Mouse (Mus musculus): ENCODE measurements at regions not wholly inside any gene's neighbourhood (a gene's known extent, or its start where the extent isn't known, plus 50 kb on each side); places are given as distances from the start of the nearest gene placed in this dataset.
A peak's percentile ranks its signal among the peaks of the same experiment; 100 is the strongest.

DNA sequence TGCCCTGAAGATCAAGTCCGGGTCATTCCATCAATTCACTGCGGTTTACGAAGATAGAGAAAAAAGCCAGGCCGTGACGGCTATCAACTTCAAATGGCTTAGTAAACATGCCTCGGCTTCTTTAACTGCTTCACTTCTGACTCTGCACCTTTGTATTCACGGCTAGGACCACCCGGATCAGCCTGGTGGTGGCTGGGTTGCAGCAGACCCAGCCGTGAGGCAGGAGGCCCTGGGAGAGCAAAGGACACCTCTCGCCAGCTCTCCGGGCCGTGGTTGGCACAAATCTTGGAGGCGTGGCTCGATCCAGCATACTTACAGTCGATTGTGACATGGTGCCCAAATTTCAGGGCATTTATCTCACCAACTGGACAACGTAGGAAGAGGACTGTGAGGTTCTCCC is 187.5 kb downstream of the Gpat3 start:
- Histone ChIP-seq H3K4me3 (ENCODE audit: insufficient read depth, low read length) (no peak overlapping the region), H3K4me1 (ENCODE audit: control insufficient read depth, insufficient read depth, low read length) (no peaks in the 10 kb centered on the region), H3K27ac (ENCODE audit: insufficient read depth, low read length) (no peak overlapping the region)
- TF ChIP-seq CTCF (IDR thresholded peaks at IDR 0.05; ENCODE audit: extremely low read depth, insufficient read depth, low read length) (no peak), POLR2A (IDR thresholded peaks at IDR 0.05; ENCODE audit: extremely low read depth, insufficient read depth, low read length) (no peak)

DNA sequence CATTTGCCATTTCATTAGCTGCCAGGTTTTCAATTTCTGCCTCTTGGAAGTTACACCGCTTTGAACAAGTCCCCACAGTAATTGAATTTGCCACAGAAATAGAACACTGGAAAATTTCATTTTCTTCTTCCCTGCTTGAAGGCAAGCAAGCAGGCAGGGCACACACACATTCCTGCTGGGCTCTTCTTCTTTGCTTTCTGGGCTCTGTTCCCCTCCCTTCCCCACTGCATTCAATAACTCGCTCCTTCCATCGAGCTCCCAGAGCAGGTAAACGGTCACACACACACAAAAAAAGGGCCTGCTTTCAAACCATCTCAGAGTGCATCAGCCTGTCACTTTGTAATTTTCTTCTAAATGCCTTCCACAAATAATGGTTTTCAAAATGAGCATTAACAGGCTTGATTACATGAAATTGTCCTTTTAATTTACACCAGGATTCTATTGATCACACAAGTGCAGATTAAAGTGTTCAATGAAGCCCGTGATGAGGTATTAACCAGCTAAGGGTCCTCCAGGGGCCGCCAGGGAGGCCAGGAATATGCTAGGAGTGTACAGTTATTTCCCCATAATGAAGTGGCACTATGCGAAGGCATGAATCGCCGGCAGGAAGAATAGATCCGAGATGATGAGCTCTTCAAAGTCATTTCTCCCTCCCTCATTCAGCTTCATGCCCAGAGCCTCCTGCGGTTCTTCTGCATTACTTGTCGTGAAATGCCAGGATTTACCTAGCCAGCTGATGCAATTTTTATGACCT is 186.8 kb downstream of the Gpat3 start:
- TF ChIP-seq CTCF (IDR thresholded peaks at IDR 0.05; ENCODE audit: extremely low read depth, insufficient read depth, low read length) (no peak), POLR2A (IDR thresholded peaks at IDR 0.05; ENCODE audit: extremely low read depth, insufficient read depth, low read length) (no peak)
- Histone ChIP-seq H3K4me3 (ENCODE audit: insufficient read depth, low read length) (no peak overlapping the region), H3K27ac (ENCODE audit: insufficient read depth, low read length) (no peak overlapping the region), H3K4me1 (ENCODE audit: control insufficient read depth, insufficient read depth, low read length) (no peaks in the 10 kb centered on the region)

DNA sequence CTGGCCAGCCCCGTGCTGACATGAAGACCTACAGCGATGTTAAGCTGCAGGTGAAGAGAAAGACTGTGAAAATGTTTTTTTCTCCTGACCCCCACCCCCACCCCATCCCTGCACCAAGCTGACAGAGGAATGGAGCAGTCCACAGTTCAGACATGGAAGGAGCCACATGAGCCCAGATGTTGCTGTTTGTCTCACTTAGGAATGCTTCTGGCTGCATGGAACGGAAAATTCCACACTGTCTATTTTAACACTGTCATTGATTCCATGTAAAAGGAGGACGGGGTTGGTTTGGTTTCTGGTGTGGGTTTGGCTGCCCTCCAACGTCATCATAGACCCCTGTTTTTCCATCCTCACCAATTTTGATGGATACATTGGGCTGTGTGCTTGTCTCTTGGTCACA is 179.3 kb downstream of the Gpat3 start:
- no peak overlapping the region for H3K4me3 ChIP-seq (ENCODE audit: insufficient read depth, low read length)
- no peaks in the 10 kb centered on the region for H3K4me1 ChIP-seq (ENCODE audit: control insufficient read depth, insufficient read depth, low read length)
- no peak overlapping the region for H3K27ac ChIP-seq (ENCODE audit: insufficient read depth, low read length)
- TF ChIP-seq POLR2A (IDR thresholded peaks at IDR 0.05; ENCODE audit: extremely low read depth, insufficient read depth, low read length): no peak
- no peak for TF ChIP-seq CTCF (IDR thresholded peaks at IDR 0.05; ENCODE audit: extremely low read depth, insufficient read depth, low read length)

DNA sequence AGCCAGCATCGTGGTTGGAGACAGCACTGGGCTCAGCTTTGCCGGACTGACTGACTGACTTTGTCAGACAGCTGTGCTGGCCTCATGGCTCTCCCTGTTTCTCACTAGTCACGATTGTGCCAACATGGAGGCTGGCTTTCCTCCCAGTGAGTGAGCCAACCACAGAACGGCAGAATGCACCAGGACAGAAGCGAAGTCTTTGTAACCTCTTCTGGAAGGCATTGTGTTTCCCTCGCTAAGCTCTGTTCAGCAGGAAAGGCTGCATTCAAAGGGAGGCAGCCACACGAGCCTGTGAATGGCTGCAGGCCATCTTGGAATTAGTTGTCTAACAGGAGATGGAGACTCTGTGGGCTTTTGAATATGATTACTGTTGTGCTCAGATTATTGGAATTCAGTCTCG is 178.3 kb downstream of the Gpat3 start:
- Histone ChIP-seq H3K27ac (ENCODE audit: insufficient read depth, low read length) (no peak overlapping the region), H3K4me3 (ENCODE audit: insufficient read depth, low read length) (no peak overlapping the region), H3K4me1 (ENCODE audit: control insufficient read depth, insufficient read depth, low read length) (no peaks in the 10 kb centered on the region)
- TF ChIP-seq POLR2A (IDR thresholded peaks at IDR 0.05; ENCODE audit: extremely low read depth, insufficient read depth, low read length): no peak

DNA sequence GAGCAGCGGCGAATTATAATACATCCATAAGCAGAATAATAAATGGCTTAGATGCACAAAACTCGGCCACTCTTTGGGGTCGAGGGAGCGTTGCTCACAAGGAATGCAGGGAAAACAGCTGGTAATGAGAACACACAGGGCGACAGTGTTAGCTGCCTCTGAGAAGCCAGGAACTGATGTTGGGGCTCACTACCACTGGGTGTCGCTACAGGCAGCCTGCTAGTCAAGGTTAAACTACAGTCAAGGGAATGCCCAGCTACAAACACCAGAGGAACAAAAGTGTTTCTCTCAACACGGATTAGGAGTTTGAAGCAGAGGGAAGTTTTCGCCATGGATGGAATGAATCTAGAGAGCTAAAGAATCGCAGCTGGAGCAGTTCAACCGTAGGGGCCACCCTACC is 175.3 kb downstream of the Gpat3 start:
- H3K4me3 ChIP-seq (ENCODE audit: insufficient read depth, low read length): no peak overlapping the region
- no peak overlapping the region for H3K27ac ChIP-seq (ENCODE audit: insufficient read depth, low read length)
- no peaks in the 10 kb centered on the region for H3K4me1 ChIP-seq (ENCODE audit: control insufficient read depth, insufficient read depth, low read length)
- TF ChIP-seq POLR2A (IDR thresholded peaks at IDR 0.05; ENCODE audit: extremely low read depth, insufficient read depth, low read length) (no peak), CTCF (IDR thresholded peaks at IDR 0.05; ENCODE audit: extremely low read depth, insufficient read depth, low read length) (peak; percentile 94)

DNA sequence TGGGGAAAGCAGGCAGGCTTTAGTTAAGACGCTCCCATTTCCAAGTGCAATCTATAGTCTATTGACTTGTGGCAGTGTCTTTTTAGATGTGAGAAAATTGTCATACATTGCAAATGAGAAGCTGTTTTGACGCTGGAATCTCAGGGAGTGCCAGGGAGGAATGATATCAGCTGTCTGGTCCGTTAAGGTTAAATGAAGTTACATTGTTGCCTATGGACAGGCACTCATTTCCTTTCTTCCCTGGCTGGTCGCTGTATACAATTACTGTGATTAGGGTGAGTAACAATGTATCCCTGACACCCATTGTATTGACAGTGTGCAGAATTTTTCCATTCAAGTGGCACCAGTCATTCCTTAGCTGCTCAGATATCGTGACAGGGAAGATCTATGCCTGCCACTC is 168.3 kb downstream of the Gpat3 start:
- H3K4me1 ChIP-seq (ENCODE audit: control insufficient read depth, insufficient read depth, low read length): no peaks in the 10 kb centered on the region
- TF ChIP-seq CTCF (IDR thresholded peaks at IDR 0.05; ENCODE audit: extremely low read depth, insufficient read depth, low read length) (no peak), POLR2A (IDR thresholded peaks at IDR 0.05; ENCODE audit: extremely low read depth, insufficient read depth, low read length) (no peak)
- no peak overlapping the region for H3K4me3 ChIP-seq (ENCODE audit: insufficient read depth, low read length)
- H3K27ac ChIP-seq (ENCODE audit: insufficient read depth, low read length): no peak overlapping the region

DNA sequence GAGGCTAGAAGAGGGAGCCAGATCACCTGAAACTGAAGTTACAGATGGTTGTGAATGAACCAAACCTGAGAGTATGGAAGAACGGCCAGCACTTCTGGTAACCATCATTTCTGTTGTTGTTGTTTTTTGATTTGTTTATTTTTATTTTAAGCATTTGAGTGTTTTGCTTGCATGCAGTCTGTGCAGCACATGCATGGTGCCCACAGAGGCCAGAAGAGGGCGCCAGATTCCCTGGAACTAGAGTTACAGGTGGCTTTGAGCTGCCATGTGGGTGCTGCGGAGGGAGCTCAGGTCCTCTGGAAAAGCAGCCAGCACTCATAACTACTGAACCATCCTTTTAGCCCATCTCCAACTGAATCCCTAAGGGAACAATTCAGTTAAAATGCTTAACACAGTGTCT is 159.7 kb downstream of the Gpat3 start:
- no peak overlapping the region for H3K27ac ChIP-seq (ENCODE audit: insufficient read depth, low read length)
- H3K4me3 ChIP-seq (ENCODE audit: insufficient read depth, low read length): no peak overlapping the region
- no peaks in the 10 kb centered on the region for H3K4me1 ChIP-seq (ENCODE audit: control insufficient read depth, insufficient read depth, low read length)
- TF ChIP-seq POLR2A (IDR thresholded peaks at IDR 0.05; ENCODE audit: extremely low read depth, insufficient read depth, low read length) (no peak), CTCF (IDR thresholded peaks at IDR 0.05; ENCODE audit: extremely low read depth, insufficient read depth, low read length) (no peak)

DNA sequence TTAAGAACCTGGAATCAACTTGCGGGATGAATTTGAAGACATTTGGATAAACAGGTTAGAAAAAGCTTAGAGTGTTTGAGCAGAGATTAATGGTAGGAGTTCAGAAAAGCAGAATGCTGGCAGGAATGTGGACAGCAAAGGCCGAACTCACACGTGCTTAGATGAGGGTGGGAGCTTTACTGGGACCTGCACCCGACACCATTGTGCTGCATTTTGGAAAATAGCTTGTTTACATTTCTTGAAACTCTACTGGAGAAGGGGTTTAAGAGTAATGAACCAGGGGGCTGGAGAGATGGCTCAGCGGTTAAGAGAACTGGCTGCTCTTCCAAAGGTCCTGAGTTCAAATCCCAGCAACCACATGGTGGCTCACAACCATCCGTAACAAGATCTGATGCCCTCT is 154.9 kb downstream of the Gpat3 start:
- Histone ChIP-seq H3K4me1 (ENCODE audit: control insufficient read depth, insufficient read depth, low read length) (no peaks in the 10 kb centered on the region), H3K27ac (ENCODE audit: insufficient read depth, low read length) (no peak overlapping the region), H3K4me3 (ENCODE audit: insufficient read depth, low read length) (no peak overlapping the region)
- TF ChIP-seq POLR2A (IDR thresholded peaks at IDR 0.05; ENCODE audit: extremely low read depth, insufficient read depth, low read length) (no peak), CTCF (IDR thresholded peaks at IDR 0.05; ENCODE audit: extremely low read depth, insufficient read depth, low read length) (no peak)

DNA sequence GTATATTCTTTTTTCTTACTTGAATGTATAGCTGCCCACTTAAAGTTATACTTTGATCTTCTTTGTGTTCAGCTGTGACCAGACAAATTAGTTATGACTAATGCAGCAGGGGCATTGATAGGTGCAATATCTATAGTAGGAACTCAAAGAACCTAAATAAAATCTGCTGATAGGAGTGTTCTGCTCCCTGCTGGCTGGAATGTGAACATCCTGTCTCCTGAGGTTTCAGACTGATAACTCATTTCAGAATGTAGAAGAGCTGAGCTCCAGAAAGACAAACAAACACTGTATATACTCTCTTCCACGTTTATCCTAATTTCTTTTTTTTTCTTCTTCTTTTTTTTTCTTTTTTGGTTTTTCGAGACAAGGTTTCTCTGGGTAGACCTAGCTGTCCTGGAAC is 146.9 kb downstream of the Gpat3 start:
- Histone ChIP-seq H3K4me1 (ENCODE audit: control insufficient read depth, insufficient read depth, low read length) (no peaks in the 10 kb centered on the region), H3K27ac (ENCODE audit: insufficient read depth, low read length) (no peak overlapping the region), H3K4me3 (ENCODE audit: insufficient read depth, low read length) (no peak overlapping the region)
- TF ChIP-seq POLR2A (IDR thresholded peaks at IDR 0.05; ENCODE audit: extremely low read depth, insufficient read depth, low read length) (no peak), CTCF (IDR thresholded peaks at IDR 0.05; ENCODE audit: extremely low read depth, insufficient read depth, low read length) (no peak)

DNA sequence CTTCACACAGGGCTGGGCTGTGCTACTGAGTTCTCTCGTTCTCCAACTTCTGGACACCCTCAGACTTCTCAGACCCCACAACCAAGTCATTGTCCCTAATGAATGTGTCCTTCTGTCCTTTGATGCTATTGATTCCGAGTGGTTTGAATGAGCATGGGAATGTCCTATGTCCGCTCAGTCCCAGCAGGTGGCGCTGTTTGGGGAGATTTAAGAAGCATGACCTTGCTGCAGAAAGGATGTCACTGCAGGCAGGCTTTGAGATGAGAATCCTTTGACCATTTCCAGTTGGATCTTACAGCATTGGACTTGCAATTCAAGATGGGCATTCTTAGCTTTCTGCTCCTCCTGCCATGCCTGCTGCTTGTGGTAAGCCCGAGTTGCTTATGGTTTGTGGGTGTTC is 146.1 kb downstream of the Gpat3 start:
- Histone ChIP-seq H3K27ac (ENCODE audit: insufficient read depth, low read length) (no peak overlapping the region), H3K4me3 (ENCODE audit: insufficient read depth, low read length) (no peak overlapping the region), H3K4me1 (ENCODE audit: control insufficient read depth, insufficient read depth, low read length) (no peaks in the 10 kb centered on the region)
- no peak for TF ChIP-seq POLR2A (IDR thresholded peaks at IDR 0.05; ENCODE audit: extremely low read depth, insufficient read depth, low read length)
- peak; percentile 58; the same call in 1 of the 2 replicates for TF ChIP-seq CTCF (IDR thresholded peaks at IDR 0.05; ENCODE audit: extremely low read depth, insufficient read depth, low read length)
